Mouse (Mus musculus) neural tube, embryonic 12.5 days (tissue): ENCODE measurements around the gene Cwc27. TPM values are rescaled to one million over a fixed set of nuclear protein-coding genes. Genes with fewer than 3 reads are reported as not detected.

Experiments used
- ATAC-seq: fragments of 200-750 bp; cut with Nextera tagmentation; 2 replicates; pipeline ENCODE4 v1.8.0; 2017; ENCODE audit warnings: low read depth, mild to moderate bottlenecking, moderate TSS enrichment, moderate library complexity; ENCODE audit not compliant: low FRiP score
- H3K27ac ChIP-seq: fragments of 300-500 bp; sonication (generic); 2 replicates; pipeline ENCODE4 v1.5.1; 2016
- H3K27me3 ChIP-seq: fragments of 300-500 bp; sonication (generic); replicated peaks from 2 replicates; pipeline ENCODE4 v1.6.1; 2016; ENCODE audit warnings: mild to moderate bottlenecking
- H3K36me3 ChIP-seq: fragments of 300-500 bp; sonication (generic); 2 replicates; pipeline ENCODE4 v1.6.1; 2016; ENCODE audit warnings: mild to moderate bottlenecking
- H3K4me1 ChIP-seq: fragments of 300-500 bp; sonication (generic); 2 replicates; pipeline ENCODE4 v1.6.1; 2016
- H3K4me2 ChIP-seq: fragments of 300-500 bp; sonication (generic); replicated peaks from 2 replicates; pipeline ENCODE4 v1.6.1; 2016; ENCODE audit warnings: mild to moderate bottlenecking
- H3K4me3 ChIP-seq: fragments of 300-500 bp; sonication (generic); 2 replicates; pipeline ENCODE4 v1.5.1; 2016
- H3K9ac ChIP-seq: fragments of 300-500 bp; sonication (generic); 2 replicates; pipeline ENCODE4 v1.6.1; 2016; ENCODE audit warnings: mild to moderate bottlenecking
- H3K9me3 ChIP-seq: fragments of 300-500 bp; sonication (generic); 2 replicates; pipeline ENCODE4 v1.6.1; 2016; ENCODE audit warnings: mild to moderate bottlenecking
- WGBS: fragments of 180-500 bp; shearing (Covaris S2); methylation state at CpG from one replicate; pipeline ENCODE4 v1.1.7; 2016; 5-methylcytosine and 5-hydroxymethylcytosine counted together
- polyA plus RNA-seq: library from polyadenylated mRNA; unstranded; fragments of >200 nt; fragmentation: Nextera tagmentation; extraction: Ambion mirVana; gene quantifications from 2 replicates; pipeline ENCODE4 v1.2.1, GENCODE M21; 2016

Gene Cwc27
- 25.5 and 27.6 TPM in 2 replicates for polyA plus RNA-seq

GRCm38 (mm10) chr13:104816635-104817571 is at the start of gene Cwc27:
TSS of gene Cwc27 (minus strand) at chr13:104817142.
- under 1% methylated on average over 50 of the region's 50 CpGs for WGBS
- Histone ChIP-seq H3K27ac (no peak within 1 kb of the TSS), H3K36me3 (no peaks in the 10 kb centered on the region), H3K9me3 (no peaks in the 10 kb centered on the region), H3K4me3 (peak within 1 kb of the TSS; percentile 65), H3K4me1 (peaks cover 17% of the 10 kb centered on the region), H3K9ac (peak within 1 kb of the TSS; percentile 79), H3K4me2 (peak within 1 kb of the TSS; percentile 73), H3K27me3 (no peaks in the 10 kb centered on the region)
- ATAC-seq, result peak; percentile 94

GRCm38 (mm10) chr13:104866726-104867125 is 49.8 kb upstream of the Cwc27 start:
- no peaks in the 10 kb centered on the region for H3K9me3 ChIP-seq
- H3K4me1 ChIP-seq, result no peaks in the 10 kb centered on the region
- H3K9ac ChIP-seq, result no peak overlapping the region
- ATAC-seq, result no peak
- H3K27me3 ChIP-seq, result peaks cover 18% of the 10 kb centered on the region
- H3K27ac ChIP-seq, result no peak overlapping the region
- H3K36me3 ChIP-seq, result no peaks in the 10 kb centered on the region
- H3K4me3 ChIP-seq, result no peak overlapping the region
- WGBS, result 88% methylated on average over 5 of the region's 5 CpGs
- H3K4me2 ChIP-seq, result no peak overlapping the region

DNA sequence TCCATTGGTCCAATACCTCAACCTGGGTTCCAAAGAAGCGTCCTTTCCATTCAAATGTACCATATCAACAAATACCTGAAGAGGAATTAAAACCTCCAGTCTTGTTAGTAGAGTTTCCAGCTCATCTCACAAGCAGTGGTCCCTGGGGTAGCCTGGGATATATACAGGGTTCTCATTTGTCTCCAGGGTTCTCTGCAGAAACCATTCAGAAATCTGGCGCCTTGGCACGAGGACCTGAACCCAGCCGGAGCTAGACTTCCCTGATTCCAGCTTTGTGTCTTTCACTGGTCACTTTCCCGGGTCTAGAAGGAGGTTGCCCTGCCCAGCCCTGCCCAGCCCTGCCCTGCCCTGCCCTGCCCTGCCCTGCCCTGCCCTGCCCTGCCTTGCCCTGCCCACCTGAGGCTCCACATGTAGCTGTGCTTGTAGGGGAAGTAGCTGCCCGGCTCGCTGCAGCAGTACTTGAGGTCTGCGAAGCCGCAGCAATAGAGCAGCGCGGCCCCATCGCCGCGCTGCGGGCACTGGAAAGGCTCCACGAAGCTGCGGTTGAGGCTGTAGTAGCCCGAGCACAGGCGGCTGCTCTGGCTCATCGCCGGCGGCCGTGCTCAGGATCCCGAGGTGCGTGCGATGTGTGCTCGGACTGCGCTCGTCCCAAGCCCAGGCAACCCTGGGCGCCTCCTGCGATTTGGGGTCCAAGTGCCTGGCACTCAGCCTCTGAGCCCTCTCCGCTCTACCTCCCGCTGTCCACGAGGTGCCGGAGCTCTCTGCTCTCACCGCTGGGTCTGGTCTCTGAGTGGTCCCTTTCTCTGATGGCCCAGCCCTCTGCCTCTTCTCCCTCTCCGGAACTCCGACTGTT is 46.4 kb upstream of the Cwc27 start, which contains the start of gene Shisal2b:
Shisal2b (minus strand) TSS at position 767 of the 853 bp plus-strand sequence.
- peak; percentile 88 for ATAC-seq
- H3K4me2 ChIP-seq, result peak within 1 kb of the TSS; percentile 95
- no peaks in the 10 kb centered on the region for H3K36me3 ChIP-seq
- H3K9me3 ChIP-seq, result no peaks in the 10 kb centered on the region
- H3K9ac ChIP-seq, result peak within 1 kb of the TSS; percentile 58
- peaks cover 18% of the 10 kb centered on the region for H3K27me3 ChIP-seq
- no peaks in the 10 kb centered on the region for H3K4me1 ChIP-seq
- 4% methylated on average over 38 of the region's 38 CpGs for WGBS
- no peak within 1 kb of the TSS for H3K27ac ChIP-seq
- H3K4me3 ChIP-seq, result peak within 1 kb of the TSS; percentile 45

GRCm38 (mm10) chr13:104853645-104854044 is 36.7 kb upstream of the Cwc27 start:
- Histone ChIP-seq H3K27me3 (no peaks in the 10 kb centered on the region), H3K4me3 (no peak overlapping the region), H3K36me3 (no peaks in the 10 kb centered on the region), H3K9me3 (no peaks in the 10 kb centered on the region), H3K4me2 (no peak overlapping the region), H3K4me1 (no peaks in the 10 kb centered on the region), H3K9ac (no peak overlapping the region), H3K27ac (no peak overlapping the region)
- no peak for ATAC-seq
- WGBS, result 81% methylated on average over 2 of the region's 2 CpGs

GRCm38 (mm10) chr13:104843295-104844089 is 26.6 kb upstream of the Cwc27 start:
- WGBS, result 88% methylated on average over 10 of the region's 13 CpGs
- H3K9ac ChIP-seq, result no peak overlapping the region

GRCm38 (mm10) chr13:104841937-104842336 is 25.0 kb upstream of the Cwc27 start:
- Histone ChIP-seq H3K9ac (no peak overlapping the region), H3K27me3 (no peaks in the 10 kb centered on the region), H3K36me3 (peaks cover 11% of the 10 kb centered on the region), H3K4me2 (no peak overlapping the region), H3K4me3 (no peak overlapping the region), H3K9me3 (no peaks in the 10 kb centered on the region), H3K27ac (no peak overlapping the region), H3K4me1 (no peaks in the 10 kb centered on the region)
- ATAC-seq, result no peak
- WGBS, result 81% methylated on average over 4 of the region's 4 CpGs

More at GRCm38 (mm10) chr13:104843295-104844089, 26.6 kb upstream of the Cwc27 start:
- Histone ChIP-seq H3K4me2 (no peak overlapping the region), H3K27me3 (no peaks in the 10 kb centered on the region), H3K4me3 (no peak overlapping the region), H3K4me1 (no peaks in the 10 kb centered on the region), H3K9me3 (no peaks in the 10 kb centered on the region), H3K36me3 (peaks cover 3% of the 10 kb centered on the region; the same call in 1 of the 2 replicates), H3K27ac (no peak overlapping the region)
- no peak for ATAC-seq

- WGBS, result 70% methylated on average over 7 of the region's 7 CpGs
- no peak for ATAC-seq
- no peak overlapping the region for H3K9ac ChIP-seq
- peaks cover 26% of the 10 kb centered on the region for H3K36me3 ChIP-seq
- no peaks in the 10 kb centered on the region for H3K4me1 ChIP-seq
- H3K4me2 ChIP-seq, result no peak overlapping the region
- H3K27ac ChIP-seq, result no peak overlapping the region
- no peak overlapping the region for H3K4me3 ChIP-seq
- H3K27me3 ChIP-seq, result no peaks in the 10 kb centered on the region
- no peaks in the 10 kb centered on the region for H3K9me3 ChIP-seq
Observed at GRCm38 (mm10) chr13:104837628-104838027, 20.7 kb upstream of the Cwc27 start.

DNA sequence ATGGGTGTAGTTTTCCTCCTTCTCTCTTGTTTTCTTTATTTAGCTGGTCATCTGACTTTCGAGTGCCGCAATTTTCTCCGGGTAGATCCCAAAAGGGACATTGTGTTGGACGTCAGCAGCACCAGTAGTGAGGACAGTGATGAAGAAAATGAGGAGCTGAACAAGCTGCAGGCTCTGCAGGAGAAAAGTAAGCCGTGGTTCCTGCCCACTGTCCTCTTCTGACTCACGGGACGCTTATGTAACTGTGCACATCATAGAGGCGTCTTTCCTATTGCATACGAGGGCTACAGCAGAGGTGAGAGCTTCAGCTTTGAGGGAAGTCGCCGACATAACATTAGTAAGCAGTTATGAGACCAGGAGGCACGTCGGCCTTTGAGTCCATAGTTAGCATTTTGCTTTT is 15.9 kb upstream of the Cwc27 start:
- H3K4me2 ChIP-seq, result no peak overlapping the region
- H3K27ac ChIP-seq, result no peak overlapping the region
- H3K4me3 ChIP-seq, result no peak overlapping the region
- 93% methylated on average over 13 of the region's 13 CpGs for WGBS
- H3K9ac ChIP-seq, result no peak overlapping the region
- H3K4me1 ChIP-seq, result no peaks in the 10 kb centered on the region
- H3K27me3 ChIP-seq, result no peaks in the 10 kb centered on the region
- peaks cover 46% of the 10 kb centered on the region for H3K36me3 ChIP-seq
- no peak for ATAC-seq
- H3K9me3 ChIP-seq, result no peaks in the 10 kb centered on the region

GRCm38 (mm10) chr13:104825470-104825869 is 8.5 kb upstream of the Cwc27 start:
- no peaks in the 10 kb centered on the region; the same call in 1 of the 2 replicates for H3K4me1 ChIP-seq
- ATAC-seq, result no peak
- H3K27me3 ChIP-seq, result no peaks in the 10 kb centered on the region
- no peak overlapping the region for H3K9ac ChIP-seq
- H3K36me3 ChIP-seq, result peaks cover 24% of the 10 kb centered on the region
- H3K4me3 ChIP-seq, result no peak overlapping the region
- H3K4me2 ChIP-seq, result no peak overlapping the region
- no peaks in the 10 kb centered on the region for H3K9me3 ChIP-seq
- WGBS, result 88% methylated on average over 2 of the region's 2 CpGs
- H3K27ac ChIP-seq, result no peak overlapping the region

DNA sequence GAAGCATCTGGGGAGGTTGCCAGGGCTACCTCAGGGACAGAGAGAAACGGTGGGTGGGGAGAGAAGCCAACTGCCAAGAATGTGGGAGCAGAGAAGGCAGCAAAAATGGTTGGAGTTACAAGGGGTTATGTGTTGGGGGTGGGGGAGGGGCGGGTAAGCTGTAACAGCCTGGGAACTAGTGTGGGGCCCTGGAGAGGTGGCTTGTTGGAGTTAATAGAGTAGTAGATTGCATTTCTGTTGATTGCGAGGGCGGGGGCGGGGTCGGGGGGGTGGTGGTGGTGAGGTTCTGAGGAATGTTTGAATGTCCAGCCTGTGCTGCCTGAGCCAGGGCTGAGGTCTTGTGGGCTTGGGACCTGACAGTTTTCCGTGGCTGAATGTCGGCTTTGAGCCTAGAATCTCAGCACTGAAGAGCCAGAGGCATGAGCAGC is 5.5 kb upstream of the Cwc27 start:
- peak; percentile 67 for ATAC-seq
- peaks cover 12% of the 10 kb centered on the region for H3K4me1 ChIP-seq
- H3K36me3 ChIP-seq, result peaks cover 5% of the 10 kb centered on the region
- no peaks in the 10 kb centered on the region for H3K9me3 ChIP-seq
- no peak overlapping the region for H3K4me3 ChIP-seq
- H3K27me3 ChIP-seq, result no peaks in the 10 kb centered on the region
- H3K27ac ChIP-seq, result no peak overlapping the region
- 17% methylated on average over 8 of the region's 8 CpGs for WGBS
- H3K9ac ChIP-seq, result no peak overlapping the region
- peak overlapping the region; percentile 31; the same call in 1 of the 2 replicates for H3K4me2 ChIP-seq

GRCm38 (mm10) chr13:104821908-104822307 is 5.0 kb upstream of the Cwc27 start:
- Histone ChIP-seq H3K36me3 (peaks cover under 1% of the 10 kb centered on the region; the same call in 1 of the 2 replicates), H3K4me3 (no peak overlapping the region), H3K9ac (no peak overlapping the region), H3K27me3 (no peaks in the 10 kb centered on the region), H3K4me1 (peaks cover 12% of the 10 kb centered on the region), H3K27ac (no peak overlapping the region), H3K4me2 (no peak overlapping the region), H3K9me3 (no peaks in the 10 kb centered on the region)
- ATAC-seq, result no peak
- 98% methylated on average over 1 of the region's 1 CpGs for WGBS
